Mouse (Mus musculus): Measurements from ENCODE around the gene Pde10a.
A peak's percentile ranks its signal among the peaks of the same experiment; 100 is the strongest.

Pde10a gene

DNA sequence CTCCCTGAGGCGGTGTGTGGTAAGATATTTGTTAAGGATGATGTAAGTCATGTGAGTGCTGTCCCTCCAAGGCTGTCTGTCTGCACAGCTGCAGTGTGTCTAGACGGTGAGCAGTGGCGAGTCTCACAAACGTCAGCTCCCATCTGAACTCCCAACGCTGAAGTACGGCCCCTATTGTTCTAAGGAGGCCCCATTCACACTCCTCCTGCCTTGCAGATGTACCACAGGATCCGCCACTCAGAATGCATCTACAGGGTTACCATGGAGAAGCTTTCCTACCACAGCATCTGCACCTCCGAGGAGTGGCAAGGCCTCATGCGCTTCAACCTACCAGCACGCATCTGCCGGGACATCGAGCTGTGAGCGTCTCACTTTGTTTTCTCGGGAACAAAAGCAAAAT, 436.5 kb downstream of the Pde10a start:
- no peak for DNase-seq (ENCODE audit: low read depth, low spot score)

DNA sequence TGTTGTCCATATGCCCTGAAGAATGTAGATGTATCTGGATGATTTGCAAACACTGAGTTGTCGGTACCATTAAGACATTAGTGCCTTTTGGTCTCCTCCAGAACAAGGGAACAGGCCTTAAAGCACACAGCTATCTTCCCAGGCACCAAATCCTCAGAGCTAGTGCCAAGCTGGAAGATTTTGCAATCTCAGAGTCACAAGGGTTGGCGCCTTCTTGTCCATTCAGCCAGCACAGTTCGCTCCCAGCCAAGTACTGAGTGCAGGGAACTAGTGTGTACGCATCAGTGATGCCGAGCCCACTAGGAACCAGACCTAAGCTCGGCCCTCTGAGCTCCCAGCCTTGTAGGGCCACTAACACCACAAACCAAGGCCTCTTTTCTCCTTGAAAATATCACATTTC, 440.0 kb downstream of the Pde10a start:
- DNase-seq (ENCODE audit: low read depth, low spot score), result no peak

DNA sequence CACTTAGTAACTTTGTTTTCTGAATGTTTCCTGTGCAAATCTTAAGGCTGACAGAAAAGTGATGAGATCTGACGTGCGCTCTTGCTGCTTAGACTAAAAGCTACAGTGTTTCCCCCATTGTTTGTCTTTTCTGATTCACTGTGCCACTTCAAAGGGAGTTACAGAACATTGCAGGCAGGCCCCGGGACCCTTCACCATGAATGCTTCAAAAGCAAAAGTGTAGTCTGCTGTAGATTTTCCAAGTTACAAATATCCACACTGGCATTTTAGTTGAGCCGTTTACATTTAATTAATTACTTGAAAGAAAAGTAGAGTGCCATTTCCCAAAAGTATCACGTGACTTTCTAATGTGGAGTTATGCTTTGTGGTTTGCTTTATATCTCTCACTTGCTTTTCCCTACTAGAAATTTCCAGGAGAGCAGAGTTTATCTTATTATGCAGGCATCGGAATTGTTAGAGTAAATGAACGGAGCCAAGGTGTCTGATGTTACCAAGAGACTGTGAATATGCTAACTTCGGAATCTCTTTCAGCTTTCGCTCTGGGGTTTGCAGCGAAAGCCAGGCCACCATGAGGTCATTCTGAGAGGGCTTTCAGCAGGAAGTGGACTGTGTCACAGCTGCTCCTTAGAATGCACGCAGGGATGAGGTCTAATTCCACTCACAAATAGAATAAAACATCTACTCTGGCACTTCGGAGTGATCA, 447.1 kb downstream of the Pde10a start:
- no peak for DNase-seq (ENCODE audit: low read depth, low spot score)

DNA sequence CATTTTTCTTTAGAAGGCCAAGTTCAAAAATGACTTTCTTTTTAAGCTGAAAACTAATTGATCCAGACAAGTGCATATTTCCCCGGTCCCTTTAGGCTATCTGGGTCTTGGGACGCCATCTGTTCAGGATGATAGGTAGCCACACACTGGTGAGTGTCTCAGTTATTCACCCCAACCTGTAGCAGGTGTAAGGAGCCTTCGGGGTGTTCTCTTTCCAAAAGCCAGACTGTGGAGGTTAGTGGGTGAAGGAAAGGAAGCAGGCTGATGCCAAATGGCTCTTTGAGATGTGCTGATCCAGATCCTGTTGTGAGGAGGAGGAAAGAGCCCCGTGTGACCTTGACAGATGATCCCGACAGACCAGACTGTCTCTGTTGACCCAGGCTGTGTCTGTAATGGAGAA, 448.2 kb downstream of the Pde10a start:
- no peak for DNase-seq (ENCODE audit: low read depth, low spot score)

DNA sequence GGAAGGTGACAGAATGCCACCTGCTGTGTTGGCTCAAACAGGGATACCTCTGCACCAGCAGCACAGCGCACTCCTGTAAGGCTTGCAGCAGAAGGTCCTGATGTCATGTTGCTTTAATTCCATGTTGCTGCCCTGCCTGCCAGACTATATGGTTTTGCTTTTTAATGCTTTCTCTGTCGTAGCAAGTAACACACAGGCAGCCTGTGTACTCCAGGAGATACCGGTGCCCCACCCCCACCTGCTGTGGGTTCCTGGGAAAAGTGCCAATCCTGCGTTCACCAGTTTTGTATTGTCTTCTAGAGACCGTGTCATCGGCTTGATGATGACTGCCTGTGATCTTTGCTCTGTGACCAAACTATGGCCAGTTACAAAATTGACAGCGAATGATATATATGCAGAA, 449.3 kb downstream of the Pde10a start:
- DNase-seq (ENCODE audit: low read depth, low spot score), result no peak

DNA sequence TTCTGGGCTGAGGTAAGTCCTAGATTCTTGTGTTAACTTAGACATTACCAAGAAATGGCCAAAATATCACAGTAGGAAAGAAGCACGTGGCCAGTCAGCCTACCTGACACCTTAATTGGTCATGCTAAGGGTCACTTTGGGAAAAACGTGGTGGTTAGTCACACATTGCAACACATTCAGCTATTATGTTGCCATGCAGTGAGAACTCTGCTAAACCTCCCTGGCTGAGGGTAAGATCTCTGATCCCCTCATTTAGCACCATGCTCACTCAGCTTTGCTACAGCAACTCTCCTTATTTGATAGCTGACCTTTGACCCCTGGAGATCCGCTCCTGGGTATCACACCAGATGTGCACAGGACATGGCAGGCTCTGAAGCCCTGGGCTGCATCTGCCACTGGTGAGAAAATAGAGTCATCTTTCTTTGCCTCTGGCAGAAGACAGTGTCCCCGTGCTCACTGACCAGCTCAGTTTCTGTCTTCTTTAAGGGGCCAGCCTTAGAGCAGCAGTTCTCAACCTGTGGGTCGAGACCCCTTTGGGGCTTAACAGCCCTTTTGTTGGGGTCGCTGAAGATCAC, 449.7 kb downstream of the Pde10a start:
- DNase-seq (ENCODE audit: low read depth, low spot score), result no peak

DNA sequence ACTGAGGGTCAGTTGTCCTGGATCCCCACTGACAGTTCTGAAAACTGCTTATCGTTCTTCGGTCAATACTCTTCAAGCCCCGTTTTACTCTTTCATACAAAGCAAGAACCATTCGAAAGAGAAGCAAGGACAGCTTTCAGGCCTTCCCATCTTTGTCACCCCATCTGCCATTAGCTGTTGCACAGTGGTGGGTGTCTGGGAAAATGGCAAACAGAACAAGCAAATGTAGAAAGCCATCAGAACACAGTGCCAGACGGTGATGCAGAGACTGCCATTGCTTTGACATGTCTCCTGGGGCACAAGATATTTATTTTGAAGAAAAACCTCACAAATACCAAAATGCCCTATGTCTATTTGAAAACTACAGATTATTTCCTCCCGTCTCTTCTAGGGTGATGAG, 451.6 kb downstream of the Pde10a start:
- DNase-seq (ENCODE audit: low read depth, low spot score), result no peak

DNA sequence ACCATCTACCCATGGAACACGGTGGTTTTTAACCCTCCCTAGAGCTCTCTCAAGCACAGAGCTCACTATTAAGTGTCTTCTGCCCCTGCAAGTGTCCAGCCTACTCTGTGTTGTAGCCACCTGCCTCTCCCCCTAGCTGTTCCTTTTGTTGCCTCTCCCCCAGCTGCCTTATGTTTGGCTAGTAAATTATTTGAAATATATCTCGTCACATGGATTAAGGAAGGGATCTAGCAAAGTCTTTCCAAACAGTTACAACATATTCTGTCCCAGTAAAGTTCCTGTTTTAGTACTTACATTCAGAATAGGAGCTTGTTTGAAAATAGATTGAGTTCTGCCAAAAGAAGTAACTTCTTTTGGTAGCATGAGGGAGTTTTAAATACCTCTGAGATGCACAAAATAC, 452.1 kb downstream of the Pde10a start:
- DNase-seq (ENCODE audit: low read depth, low spot score), result no peak

DNA sequence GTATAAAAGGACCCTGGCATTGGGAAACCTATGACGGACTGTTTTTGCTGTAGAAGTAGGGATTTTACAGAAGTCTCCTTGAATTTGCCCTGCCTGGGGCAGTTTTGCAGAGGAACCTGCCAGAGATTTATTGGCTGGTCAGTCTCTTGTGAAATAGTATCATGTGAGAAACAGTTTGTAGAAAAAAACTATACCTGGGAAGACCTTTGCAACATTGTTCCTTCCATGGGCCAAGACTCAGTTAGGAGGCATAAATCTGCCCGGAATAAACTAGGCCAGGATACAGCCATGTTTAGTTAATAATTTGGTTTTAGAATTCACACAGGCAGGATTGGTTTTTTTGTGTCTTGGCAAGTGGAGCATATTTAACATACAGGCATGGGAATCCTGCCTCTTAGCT, 458.4 kb downstream of the Pde10a start:
- DNase-seq (ENCODE audit: low read depth, low spot score), result no peak

DNA sequence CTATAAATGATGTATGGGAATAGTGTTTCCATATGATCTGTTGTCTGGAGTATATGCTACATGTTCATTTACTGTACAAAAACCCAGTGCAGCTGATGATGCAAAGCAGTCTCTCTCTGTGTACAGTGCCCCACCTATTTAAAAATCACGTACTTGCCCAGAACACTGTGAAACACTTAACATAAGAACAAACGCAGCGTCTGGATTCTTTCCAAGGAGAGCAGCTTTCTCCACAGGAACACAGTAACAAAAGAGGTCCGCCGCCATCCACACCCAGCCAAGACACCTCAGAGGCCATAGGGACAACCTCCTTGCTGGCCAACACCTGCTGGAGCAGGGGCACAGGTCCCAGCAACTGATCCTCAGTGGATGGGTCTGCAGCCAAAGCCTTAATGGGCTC, 460.5 kb downstream of the Pde10a start:
- no peak for DNase-seq (ENCODE audit: low read depth, low spot score)

DNA sequence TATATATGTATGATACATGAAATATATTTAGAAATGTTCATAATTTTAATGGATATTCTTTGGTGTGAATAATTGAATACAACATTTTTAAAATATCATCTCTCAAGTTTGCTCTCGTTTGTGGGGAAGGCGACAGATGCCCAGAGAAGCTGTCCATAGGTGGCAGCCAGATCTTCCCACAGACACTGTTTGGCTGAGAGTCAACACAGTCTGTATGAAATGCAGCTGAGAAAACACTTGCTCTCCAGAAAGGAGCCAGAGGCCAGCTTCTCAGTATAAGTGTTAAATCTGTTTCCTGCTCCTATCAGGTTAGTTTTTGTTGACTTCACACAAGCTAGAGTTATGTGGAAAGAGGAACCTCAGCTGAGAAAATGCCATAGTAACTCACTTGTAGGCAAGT, 461.4 kb downstream of the Pde10a start:
- no peak for DNase-seq (ENCODE audit: low read depth, low spot score)

DNA sequence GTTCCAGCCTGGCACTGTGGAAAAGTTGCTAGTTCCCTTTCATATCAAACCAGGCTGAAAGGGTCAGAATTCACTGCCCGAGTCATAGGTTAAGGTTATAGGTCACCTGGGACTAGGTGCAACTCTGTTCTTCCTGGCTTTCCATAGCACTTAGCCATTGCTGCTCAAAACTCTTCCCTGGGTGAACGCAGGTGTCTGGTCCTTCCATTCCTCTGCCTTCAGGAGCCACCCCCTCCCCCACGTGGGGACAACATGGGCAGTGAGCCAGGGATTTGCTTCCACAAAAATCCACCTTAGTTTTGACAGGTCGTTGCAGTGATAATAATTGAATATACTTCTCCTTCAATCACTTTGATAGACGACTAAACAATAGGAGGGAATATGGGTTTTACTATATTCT, 462.2 kb downstream of the Pde10a start:
- no peak for DNase-seq (ENCODE audit: low read depth, low spot score)

DNA sequence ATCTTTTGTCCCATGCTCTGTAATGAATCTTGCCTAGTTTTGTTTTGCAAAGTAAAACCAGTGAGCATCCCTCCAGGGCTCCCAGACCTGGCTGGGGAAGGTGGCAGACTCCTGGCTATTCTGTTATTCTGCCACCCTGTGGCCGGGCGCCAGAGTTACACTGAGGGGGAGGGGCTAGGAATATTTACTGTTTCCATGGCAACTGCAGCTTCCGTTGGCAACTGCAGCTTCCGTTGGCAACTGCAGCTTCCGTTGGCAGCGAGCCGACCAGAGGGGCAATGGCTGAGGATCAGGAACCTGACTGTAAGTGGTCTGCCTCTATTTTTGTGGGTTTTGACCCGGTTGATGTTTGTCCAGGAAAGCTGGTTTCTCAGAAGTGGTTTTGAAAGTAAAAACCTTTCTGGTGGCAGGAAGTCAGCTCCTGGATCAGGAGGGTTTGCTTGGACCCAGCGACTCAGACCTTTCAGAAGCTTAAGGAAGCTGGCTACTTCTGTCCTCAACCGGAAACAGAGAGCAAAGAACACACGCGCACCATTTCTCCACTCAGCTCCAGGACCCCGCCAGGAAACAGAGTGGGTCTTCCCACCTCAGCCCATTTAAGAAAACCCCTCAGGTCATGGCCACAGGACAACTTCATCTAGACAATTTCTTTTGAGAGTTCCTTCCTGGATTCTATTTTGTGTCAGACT, 463.1 kb downstream of the Pde10a start, which contains the start of gene 1700010I14Rik:
1700010I14Rik (plus strand) TSS at position 215 of the 689 bp plus-strand sequence.
- DNase-seq (ENCODE audit: low read depth, low spot score), result peak; percentile 56

DNA sequence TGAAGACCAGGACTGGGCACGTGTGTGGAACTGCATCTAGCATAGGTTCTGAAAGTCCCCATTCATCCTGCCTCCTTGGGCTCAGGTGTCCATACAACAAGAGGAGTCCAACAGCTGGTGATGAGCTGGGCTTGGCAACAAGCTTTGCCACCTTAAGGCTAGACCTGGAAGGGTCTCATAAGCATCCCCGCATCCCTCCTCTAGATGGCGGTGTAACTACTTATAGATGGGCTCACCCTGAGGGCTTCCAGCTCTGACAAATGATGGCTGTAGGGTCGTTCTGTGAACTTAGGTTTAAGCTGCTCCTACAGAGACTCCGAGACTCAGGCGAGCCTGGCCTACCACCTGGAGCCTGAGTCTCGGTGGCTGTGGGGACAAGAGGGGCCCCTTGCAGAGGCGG, 466.0 kb downstream of the Pde10a start:
- peak; percentile 14 for DNase-seq (ENCODE audit: low read depth, low spot score)

DNA sequence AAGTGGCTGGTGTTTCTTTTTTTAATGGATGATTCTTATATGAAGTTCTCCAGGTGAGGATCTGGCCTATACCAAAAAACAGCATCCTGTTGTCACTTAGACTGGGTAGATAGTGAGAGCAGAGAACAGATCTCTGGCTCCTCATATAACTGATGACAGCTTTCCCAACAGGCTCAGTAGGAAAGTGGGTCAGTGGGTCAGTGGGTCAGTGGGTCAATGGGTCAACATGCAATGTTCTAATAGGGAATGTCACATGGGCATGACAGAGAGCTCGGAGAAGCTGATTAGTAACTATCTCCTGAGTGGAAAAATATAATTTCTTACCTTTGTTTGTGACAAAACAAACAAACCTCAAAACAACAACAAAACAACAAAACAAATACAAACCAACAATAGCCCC, 470.2 kb downstream of the Pde10a start:
- no peak for DNase-seq (ENCODE audit: low read depth, low spot score)

DNA sequence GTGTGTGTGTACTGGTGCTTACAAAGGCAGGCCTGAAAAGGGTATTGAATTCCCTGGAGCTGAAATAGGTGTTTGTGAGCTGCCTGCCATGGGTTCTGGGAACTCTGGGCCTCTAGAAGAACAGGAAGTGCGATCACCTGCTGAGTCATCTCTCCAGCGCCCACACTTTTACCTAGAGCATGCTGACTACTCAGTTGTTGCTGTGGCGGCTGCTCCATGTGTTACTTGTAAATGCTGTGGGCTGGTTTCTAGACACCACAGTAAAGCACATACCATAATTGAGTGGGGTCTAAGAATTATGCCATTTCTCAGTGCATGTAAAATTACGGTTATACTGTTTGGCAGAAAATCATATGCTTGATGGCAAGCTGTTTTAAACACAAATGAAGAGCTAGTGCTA, 477.3 kb downstream of the Pde10a start:
- no peak for DNase-seq (ENCODE audit: low read depth, low spot score)

DNA sequence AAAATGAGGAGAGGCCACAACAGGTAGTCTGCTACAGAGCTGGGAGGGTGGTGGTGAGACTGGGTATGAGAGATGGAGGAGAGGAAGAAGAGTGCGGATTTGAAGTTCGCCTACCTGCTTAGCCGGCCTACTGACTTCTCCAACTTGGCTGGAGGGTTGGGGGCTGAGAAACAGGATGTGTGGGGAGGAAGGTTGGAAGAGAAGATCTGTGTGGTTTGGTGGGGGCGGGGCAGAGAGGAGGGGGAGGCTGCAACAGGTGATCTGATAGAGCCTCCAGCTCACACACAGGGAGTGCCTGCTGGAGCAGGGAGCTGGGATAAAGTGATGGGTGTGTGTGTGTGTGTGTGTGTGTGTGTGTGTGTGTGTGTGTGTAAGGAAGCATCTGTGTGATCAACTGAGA, 479.3 kb downstream of the Pde10a start:
- DNase-seq (ENCODE audit: low read depth, low spot score), result no peak

DNA sequence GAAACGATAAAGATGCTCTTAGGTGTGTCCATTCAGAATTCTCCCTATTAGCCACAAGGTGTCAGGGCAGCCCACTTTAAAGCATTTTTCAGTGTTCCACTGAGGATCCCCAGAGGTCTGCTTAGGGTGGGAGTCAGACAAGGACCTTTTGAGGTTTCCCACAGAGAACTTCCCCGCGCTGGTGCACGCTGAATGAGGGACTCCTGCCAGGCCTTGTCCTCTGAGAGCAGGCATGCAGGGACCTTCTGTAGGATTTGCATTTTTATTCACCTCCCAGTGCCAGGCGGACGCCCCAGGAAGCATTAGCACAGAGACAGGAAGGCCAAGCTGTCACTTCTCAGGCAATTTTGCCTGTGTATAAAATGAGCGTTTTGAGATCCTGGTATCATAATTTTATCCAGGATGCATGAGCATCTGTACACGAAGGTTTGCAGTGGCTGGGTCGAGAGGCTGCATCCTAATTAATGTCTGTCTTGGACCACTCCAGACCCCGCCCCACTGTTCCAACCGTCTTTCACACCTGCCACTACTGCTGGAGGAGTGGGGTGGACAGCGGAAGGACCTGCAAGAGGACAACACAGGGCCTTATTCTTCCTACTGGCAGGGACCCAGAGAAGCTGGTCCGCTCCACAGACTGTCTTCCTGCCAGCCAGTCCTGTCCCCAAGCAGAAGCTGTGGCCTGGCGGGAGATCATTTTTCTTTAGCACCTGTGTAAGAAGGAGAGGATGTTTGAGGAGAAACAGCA, 498.2 kb downstream of the Pde10a start:
- no peak for DNase-seq (ENCODE audit: low read depth, low spot score)

DNA sequence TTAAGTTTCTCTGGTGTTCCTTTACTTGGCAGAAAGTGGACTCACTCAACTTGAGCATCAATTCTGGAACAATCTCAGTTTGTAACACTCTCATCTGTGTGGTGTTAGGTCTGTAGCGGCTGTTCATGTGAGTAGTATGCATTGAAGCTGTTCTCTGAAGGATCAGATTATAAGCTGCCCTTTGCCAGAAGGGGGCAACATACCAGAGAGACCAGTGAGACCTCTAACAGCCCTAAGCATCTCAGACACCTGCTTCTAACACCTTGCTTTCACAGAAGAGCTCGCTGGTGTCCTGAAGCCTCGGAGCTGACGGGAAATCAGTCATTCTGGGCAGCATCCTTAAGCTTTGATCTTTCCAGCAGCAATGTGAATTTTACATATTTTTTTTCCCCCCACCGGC, 505.0 kb downstream of the Pde10a start:
- no peak for DNase-seq (ENCODE audit: low read depth, low spot score)

DNA sequence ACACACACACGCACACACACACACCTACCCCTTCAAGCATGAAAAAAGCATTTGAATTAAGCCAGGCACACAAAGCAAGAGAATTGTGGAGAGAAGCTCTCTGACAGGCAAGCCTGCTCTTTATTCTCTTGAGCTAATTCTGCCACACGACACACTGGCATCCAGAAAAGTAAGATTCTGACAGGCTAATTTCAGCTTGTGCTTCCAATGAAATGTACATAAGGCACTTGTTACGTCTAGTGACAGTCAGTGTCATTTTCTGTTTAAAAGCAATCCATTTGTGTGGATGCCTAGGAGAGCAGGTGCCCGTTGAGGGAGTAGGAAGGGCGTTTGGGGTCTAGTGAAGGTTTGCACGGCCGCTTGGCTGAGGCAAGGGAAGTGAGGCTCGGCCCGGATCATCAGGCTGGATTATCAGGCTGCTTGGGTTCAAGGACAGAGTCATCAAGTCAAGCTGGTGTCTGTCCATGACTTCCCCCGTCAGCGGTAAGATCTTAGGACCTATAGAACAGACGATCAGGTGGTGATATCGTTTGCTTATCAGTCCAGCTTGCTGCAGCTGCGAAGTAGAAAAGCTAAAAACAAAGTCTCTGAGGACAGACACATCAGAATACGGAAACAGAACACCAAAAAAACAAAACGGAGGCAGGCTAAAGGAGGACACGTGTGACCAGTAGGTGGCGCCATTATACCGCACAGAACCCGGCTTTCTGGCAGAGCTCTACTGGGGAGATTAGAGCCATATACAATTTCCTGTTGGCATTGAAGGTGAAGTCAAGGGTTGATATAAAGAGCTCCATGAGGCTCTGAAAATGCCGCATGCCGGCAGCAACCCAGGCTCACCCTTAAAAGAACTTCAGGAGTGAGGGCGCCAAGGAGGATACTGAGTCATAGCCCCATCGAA, 506.3 kb downstream of the Pde10a start:
- peak; percentile 47 for DNase-seq (ENCODE audit: low read depth, low spot score)

DNA sequence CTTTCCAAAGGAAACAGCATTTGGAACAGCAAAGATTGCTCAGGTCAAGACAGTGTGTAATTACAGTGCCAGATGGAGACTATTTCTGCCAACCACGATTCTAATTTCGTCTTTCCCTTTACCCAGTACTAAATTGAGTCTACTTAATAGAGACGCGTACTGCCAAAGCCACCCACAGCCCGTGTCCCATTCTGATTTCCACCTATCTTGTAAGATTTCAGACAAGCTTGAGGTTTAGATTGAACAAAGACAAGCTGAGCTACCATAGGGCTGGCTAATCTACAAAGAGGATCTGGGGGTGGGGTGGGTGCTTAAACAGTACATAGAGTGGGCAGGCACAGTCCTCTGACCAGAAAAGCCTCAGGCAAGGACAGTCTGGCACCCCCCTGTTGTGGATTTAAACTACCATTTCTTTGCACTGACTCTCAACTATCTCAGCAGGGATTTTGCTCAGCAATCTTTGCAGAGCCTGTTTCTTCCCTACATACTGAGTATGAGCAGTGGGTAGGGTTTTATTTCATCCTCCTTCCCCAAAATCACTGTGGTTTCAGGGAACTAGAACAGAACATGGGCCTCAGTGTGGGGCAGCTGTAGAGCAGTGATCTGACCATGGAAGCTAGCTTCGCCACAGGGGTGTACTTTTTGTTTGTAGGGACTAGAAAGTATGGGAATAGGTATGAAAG, 507.3 kb downstream of the Pde10a start:
- no peak for DNase-seq (ENCODE audit: low read depth, low spot score)
